ENCODE assay signal across 11 mouse cellular contexts in genomic region chr11:85574496-85574895, GRCm38 (mm10).
DNase-seq lines count a peak whose midpoint lies in the region; ATAC-seq and TF ChIP-seq lines count a peak whose summit lies in the region.
"Had no signal": no experiment of that assay in that cellular context is flagged by ENCODE, and none has a peak within 500 bp of the region (broad histone marks: within the 10 kb centered on the region; RNA-seq: fewer than 3 reads in every experiment).

No protein-coding gene starts in this region.

- H3K36me3 ChIP-seq in heart, embryonic 15.5 days, result no peaks in the 10 kb centered on the region
- H3K36me3 ChIP-seq in kidney, postnatal 0 days (ENCODE audit: insufficient read depth, low read length), result no peaks in the 10 kb centered on the region
- H3K36me3 ChIP-seq in midbrain, embryonic 15.5 days (replicated peaks), result no peaks in the 10 kb centered on the region
- H3K36me3 ChIP-seq in neural tube, embryonic 15.5 days, result no peaks in the 10 kb centered on the region
- H3K36me3 ChIP-seq: forebrain, embryonic 10.5 days had no signal

- H3K27me3 ChIP-seq in heart, embryonic 15.5 days, result no peaks in the 10 kb centered on the region
- no peaks in the 10 kb centered on the region for H3K27me3 ChIP-seq in kidney, postnatal 0 days (ENCODE audit: insufficient read depth, low read length)
- H3K27me3 ChIP-seq in midbrain, embryonic 15.5 days (replicated peaks), result no peaks in the 10 kb centered on the region
- no peaks in the 10 kb centered on the region for H3K27me3 ChIP-seq in neural tube, embryonic 15.5 days (replicated peaks)

- TF ChIP-seq CTCF in kidney, postnatal 0 days (IDR thresholded peaks at IDR 0.05; ENCODE audit: low read depth), result no peak

- under 1% methylated on average over 4 of the region's 4 CpGs for WGBS in heart, embryonic 15.5 days
- WGBS in kidney, postnatal 0 days, result 12% methylated on average over 4 of the region's 4 CpGs
- 19% methylated on average over 4 of the region's 4 CpGs for WGBS in midbrain, embryonic 15.5 days
- WGBS in neural tube, embryonic 15.5 days, result 12% methylated on average over 4 of the region's 4 CpGs

- H3K9me3 ChIP-seq in heart, embryonic 15.5 days (replicated peaks), result no peaks in the 10 kb centered on the region
- no peaks in the 10 kb centered on the region for H3K9me3 ChIP-seq in kidney, postnatal 0 days (replicated peaks; ENCODE audit: low read length)
- no peaks in the 10 kb centered on the region for H3K9me3 ChIP-seq in midbrain, embryonic 15.5 days
- H3K9me3 ChIP-seq in neural tube, embryonic 15.5 days (replicated peaks), result no peaks in the 10 kb centered on the region
- H3K9me3 ChIP-seq: forebrain, embryonic 10.5 days had no signal

- DNase-seq in thymus, postnatal 4 days, result peak; percentile 11
- DNase-seq in thymus, postnatal 10 days (ENCODE audit: low spot score in 2 of 2), result no peak
- DNase-seq in kidney, postnatal 0 days (ENCODE audit: low spot score), result peak; percentile 70
- peak; percentile 34 for DNase-seq in yolk sac, embryonic 10.5 days (ENCODE audit: low spot score)
- DNase-seq in left cerebral cortex, adult 18-20 months (ENCODE audit: low spot score in 2 of 2), result no peak
- DNase-seq: cerebellum, adult 11 months; midbrain, embryonic 14.5 days had no signal

- H3K4me1 ChIP-seq in heart, embryonic 15.5 days (replicated peaks), result peaks cover 51% of the 10 kb centered on the region
- 0 out of 2 replicates have a peak, but pooled peaks cover 11% of the 10 kb centered on the region for H3K4me1 ChIP-seq in kidney, postnatal 0 days (replicated peaks; ENCODE audit: insufficient read depth, low read length)
- H3K4me1 ChIP-seq in midbrain, embryonic 15.5 days, result no peaks in the 10 kb centered on the region; the same call in 1 of the 2 replicates
- H3K4me1 ChIP-seq in neural tube, embryonic 15.5 days, result peaks cover 7% of the 10 kb centered on the region; the same call in 1 of the 2 replicates

- peak overlapping the region; percentile 43; the same call in 1 of the 2 replicates for H3K27ac ChIP-seq in heart, embryonic 15.5 days
- peak overlapping the region; percentile 40; the same call in 1 of the 2 replicates for H3K27ac ChIP-seq in kidney, postnatal 0 days
- no peak overlapping the region for H3K27ac ChIP-seq in midbrain, embryonic 15.5 days
- no peak overlapping the region for H3K27ac ChIP-seq in neural tube, embryonic 15.5 days (replicated peaks)
- H3K27ac ChIP-seq: forebrain, embryonic 10.5 days had no signal

- no peak overlapping the region for H3K4me2 ChIP-seq in heart, embryonic 15.5 days
- H3K4me2 ChIP-seq in kidney, postnatal 0 days (ENCODE audit: low read length), result no peak overlapping the region
- no peak overlapping the region for H3K4me2 ChIP-seq in midbrain, embryonic 15.5 days
- H3K4me2 ChIP-seq in neural tube, embryonic 15.5 days, result no peak overlapping the region

- ATAC-seq in heart, embryonic 15.5 days (replicated peaks; ENCODE audit: insufficient number of reproducible peaks, insufficient read depth, low FRiP score, low read depth), result no peak
- ATAC-seq in kidney, postnatal 0 days (replicated peaks; ENCODE audit: low FRiP score, low read depth), result no peak
- no peak for ATAC-seq in midbrain, embryonic 15.5 days (replicated peaks)
- ATAC-seq in neural tube, embryonic 15.5 days (ENCODE audit: low FRiP score), result no peak

- H3K9ac ChIP-seq in heart, embryonic 15.5 days, result no peak overlapping the region
- H3K9ac ChIP-seq in kidney, postnatal 0 days (ENCODE audit: low read depth, low read length), result no peak overlapping the region
- no peak overlapping the region for H3K9ac ChIP-seq in midbrain, embryonic 15.5 days
- no peak overlapping the region for H3K9ac ChIP-seq in neural tube, embryonic 15.5 days (replicated peaks)

- H3K4me3 ChIP-seq in heart, embryonic 15.5 days, result no peak overlapping the region
- H3K4me3 ChIP-seq in kidney, postnatal 0 days (replicated peaks; ENCODE audit: low read depth, low read length), result no peak overlapping the region
- H3K4me3 ChIP-seq in midbrain, embryonic 15.5 days, result no peak overlapping the region
- H3K4me3 ChIP-seq in neural tube, embryonic 15.5 days (replicated peaks), result no peak overlapping the region
- H3K4me3 ChIP-seq: forebrain, embryonic 10.5 days had no signal

Comparison
In these comparisons a context has a peak if more than half of its experiments do, and no peak if none do; other contexts are left out.
1. DNase-seq: peak in thymus, postnatal 4 days (single experiment), kidney, postnatal 0 days (single experiment) and yolk sac, embryonic 10.5 days (single experiment); none in thymus, postnatal 10 days (0 of 2) and left cerebral cortex, adult 18-20 months (0 of 2).
2. H3K27ac ChIP-seq: peak in heart, embryonic 15.5 days (single experiment) and kidney, postnatal 0 days (single experiment); none in midbrain, embryonic 15.5 days (single experiment) and neural tube, embryonic 15.5 days (single experiment).